Mouse (Mus musculus): ENCODE data around the gene Rhbdf2. TPM values are rescaled to one million over a fixed set of nuclear protein-coding genes. Genes with fewer than 3 reads are reported as not detected.
A peak's percentile ranks its signal among the peaks of the same experiment; 100 is the strongest.
"Not testable (repeated sequence)": the region's sequence is repeated elsewhere in the genome, so short reads cannot be mapped to it uniquely, and the experiment has no call there.

Gene Rhbdf2
- 17.9 and 19.6 TPM in 2 replicates for polyA plus RNA-seq (2015; fragmentation: Nextera tagmentation; extraction: Ambion mirVana)

DNA sequence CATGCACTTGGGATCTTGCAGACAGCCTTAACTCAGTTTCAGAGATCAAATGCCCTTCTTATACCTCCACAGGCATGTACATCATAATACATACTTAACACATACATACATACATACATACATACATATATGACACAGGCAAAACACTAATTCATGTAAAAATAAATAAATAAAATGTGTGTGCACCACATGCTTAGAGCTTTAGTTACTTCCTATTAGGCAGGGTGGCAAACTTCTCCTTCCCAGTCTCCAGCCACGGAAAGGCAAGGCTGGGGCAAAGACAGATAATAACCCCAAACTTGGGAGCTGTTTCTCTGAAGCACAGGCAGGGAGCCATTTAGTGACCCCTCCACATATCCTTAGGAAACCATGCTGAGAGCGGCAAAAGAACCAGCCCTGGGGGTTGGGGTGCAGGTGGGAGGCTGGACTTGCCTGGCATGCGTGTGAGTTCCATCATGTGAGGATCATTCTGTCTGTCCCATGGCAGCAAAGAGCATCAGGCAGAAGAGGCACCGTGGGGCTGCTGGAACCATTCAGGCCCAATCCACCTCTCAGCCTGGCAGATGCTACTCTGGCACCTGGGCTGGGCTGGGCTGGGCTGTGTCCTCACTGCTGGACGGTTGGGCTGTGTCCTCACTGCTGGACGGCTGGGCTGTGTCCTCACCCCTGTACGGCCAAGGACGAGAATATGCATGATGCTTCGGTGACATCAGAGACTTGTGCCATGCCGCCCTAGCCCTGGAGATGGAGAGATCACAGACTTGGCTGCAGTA, at the start of gene Rhbdf2:
Rhbdf2 (minus strand) TSS at position 721 of the 773 bp plus-strand sequence.
- 59% methylated on average over 10 of the region's 10 CpGs for WGBS
- Histone ChIP-seq H3K4me3 (ENCODE audit: low read length) (no peak within 1 kb of the TSS), H3K27me3 (ENCODE audit: control insufficient read depth, insufficient read depth, low read depth, low read length) (no peaks in the 10 kb centered on the region), H3K4me2 (ENCODE audit: low read depth, low read length) (no peak within 1 kb of the TSS), H3K9me3 (ENCODE audit: control insufficient read depth, low read length) (no peaks in the 10 kb centered on the region), H3K4me1 (replicated peaks; ENCODE audit: control insufficient read depth, insufficient read depth, low read length) (peaks cover 23% of the 10 kb centered on the region), H3K36me3 (ENCODE audit: control insufficient read depth, insufficient read depth, low read length) (no peaks in the 10 kb centered on the region), H3K27ac (ENCODE audit: low read length) (no peak within 1 kb of the TSS), H3K9ac (ENCODE audit: low read length) (no peak within 1 kb of the TSS)
- no peak for ATAC-seq (ENCODE audit: low read depth)

DNA sequence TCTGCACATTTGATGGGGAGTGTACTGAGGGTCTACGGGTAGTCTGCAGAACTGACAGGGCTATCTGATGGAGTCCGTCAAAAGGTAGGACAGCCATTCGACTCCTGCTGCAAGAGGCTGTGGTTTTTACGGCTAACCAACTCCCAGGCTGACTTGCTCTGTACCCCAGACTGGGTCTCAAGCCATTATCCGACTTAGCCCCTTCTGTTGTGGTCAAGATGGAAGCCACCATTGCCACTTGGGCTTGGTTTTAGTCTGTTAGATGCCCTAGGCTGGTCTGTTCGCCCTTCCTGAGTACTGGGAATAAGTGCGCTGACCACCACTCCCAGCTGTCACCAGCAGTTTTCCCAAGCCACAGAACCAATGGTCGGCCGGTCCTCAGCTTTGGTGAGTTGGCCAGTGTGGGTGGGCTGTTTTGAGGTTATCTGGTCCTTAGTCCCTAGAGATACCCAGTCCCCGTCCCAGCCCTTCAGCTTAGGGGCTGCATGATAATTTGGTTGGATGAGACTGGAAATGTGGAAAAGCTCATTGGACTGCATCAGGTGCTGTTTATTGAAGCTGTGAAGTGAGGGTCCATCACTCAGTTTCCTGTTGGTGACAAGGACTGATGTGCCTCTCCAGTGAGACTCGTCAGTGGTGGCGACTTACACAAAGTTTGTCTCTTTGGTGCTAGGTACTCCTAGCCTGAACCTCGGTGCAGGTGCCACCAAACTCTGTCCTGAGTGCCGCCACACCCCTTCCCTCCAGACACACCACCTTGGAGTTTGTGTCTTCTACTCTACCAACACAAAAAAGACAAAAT, 49.6 kb upstream of the Rhbdf2 start:
- Histone ChIP-seq H3K27ac (ENCODE audit: low read length) (no peak overlapping the region), H3K4me1 (replicated peaks; ENCODE audit: control insufficient read depth, insufficient read depth, low read length) (peaks cover 11% of the 10 kb centered on the region), H3K36me3 (ENCODE audit: control insufficient read depth, insufficient read depth, low read length) (peaks cover 40% of the 10 kb centered on the region), H3K9me3 (ENCODE audit: control insufficient read depth, low read length) (no peaks in the 10 kb centered on the region), H3K9ac (ENCODE audit: low read length) (no peak overlapping the region), H3K4me2 (ENCODE audit: low read depth, low read length) (no peak overlapping the region), H3K27me3 (ENCODE audit: control insufficient read depth, insufficient read depth, low read depth, low read length) (no peaks in the 10 kb centered on the region), H3K4me3 (ENCODE audit: low read length) (no peak overlapping the region)
- WGBS = 78% methylated on average over 14 of the region's 14 CpGs
- ATAC-seq (ENCODE audit: low read depth) = no peak

DNA sequence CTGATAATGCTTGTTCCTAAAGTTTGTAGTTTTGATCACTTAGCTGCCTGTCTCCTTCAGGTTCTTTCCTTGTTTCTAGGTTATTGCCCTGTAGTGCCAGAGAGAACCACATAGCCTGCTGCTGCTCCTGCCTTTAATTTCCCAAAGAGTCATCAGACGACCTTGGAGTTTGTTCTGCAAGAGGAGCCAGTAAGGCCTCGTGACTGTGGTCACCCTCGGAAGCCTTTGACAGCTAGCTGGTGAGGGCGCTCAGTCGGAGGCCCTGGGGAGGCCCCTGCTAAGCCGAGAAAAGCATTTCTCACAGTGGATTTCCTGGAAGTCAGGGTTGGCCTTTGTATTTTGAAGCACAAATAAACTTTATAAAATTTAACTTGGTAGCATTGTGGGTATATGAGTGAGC, 48.6 kb upstream of the Rhbdf2 start:
- H3K36me3 ChIP-seq (ENCODE audit: control insufficient read depth, insufficient read depth, low read length) = peaks cover 40% of the 10 kb centered on the region

DNA sequence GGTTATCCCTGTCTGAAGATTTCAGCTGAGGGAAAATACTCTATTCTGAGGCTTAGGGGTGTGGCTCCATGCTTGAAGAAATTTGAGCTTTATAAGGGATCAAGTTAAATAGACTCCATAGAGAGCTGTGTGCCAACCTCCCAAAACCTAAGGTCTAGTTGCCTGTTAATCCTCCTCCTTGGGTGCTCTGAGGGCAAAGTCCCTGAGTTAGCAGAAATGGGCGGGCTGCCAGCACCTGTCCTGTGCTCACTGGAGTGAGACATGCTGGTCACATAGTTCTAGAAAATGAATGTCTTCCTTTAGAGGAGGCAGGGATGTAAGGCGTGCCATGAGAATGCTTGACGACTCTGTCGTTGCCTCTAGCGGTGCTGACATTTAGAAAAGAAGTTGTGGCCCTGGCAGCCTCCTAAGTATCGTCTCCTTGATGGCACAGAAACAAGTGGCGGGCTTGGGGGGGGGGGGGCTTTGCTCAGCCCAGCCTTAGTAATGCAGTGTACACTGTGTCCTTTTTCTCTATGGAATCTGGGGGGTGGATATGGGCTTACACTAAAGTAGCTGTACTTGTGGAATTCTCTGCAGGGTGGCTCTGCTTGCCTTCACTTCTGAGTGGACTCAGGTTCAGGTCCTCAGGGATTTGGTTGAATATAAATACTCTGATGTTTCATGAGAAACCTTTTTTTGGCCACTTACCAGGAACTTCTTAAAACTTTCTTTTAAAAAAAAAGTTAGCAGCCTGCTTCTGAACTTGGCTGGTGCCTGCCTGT, 48.0 kb upstream of the Rhbdf2 start:
- H3K4me2 ChIP-seq (ENCODE audit: low read depth, low read length) = no peak overlapping the region
- peaks cover 40% of the 10 kb centered on the region for H3K36me3 ChIP-seq (ENCODE audit: control insufficient read depth, insufficient read depth, low read length)
- 0 out of 2 replicates have a peak, but pooled peaks cover 2% of the 10 kb centered on the region for H3K27me3 ChIP-seq (ENCODE audit: control insufficient read depth, insufficient read depth, low read depth, low read length)
- H3K4me3 ChIP-seq (ENCODE audit: low read length) = no peak overlapping the region
- peaks cover 14% of the 10 kb centered on the region for H3K4me1 ChIP-seq (replicated peaks; ENCODE audit: control insufficient read depth, insufficient read depth, low read length)
- no peak overlapping the region for H3K27ac ChIP-seq (ENCODE audit: low read length)
- H3K9me3 ChIP-seq (ENCODE audit: control insufficient read depth, low read length) = no peaks in the 10 kb centered on the region
- ATAC-seq (ENCODE audit: low read depth) = no peak
- H3K9ac ChIP-seq (ENCODE audit: low read length) = no peak overlapping the region
- WGBS = 65% methylated on average over 7 of the region's 7 CpGs

More for the DNA sequence above, 48.6 kb upstream of the Rhbdf2 start:
- 69% methylated on average over 6 of the region's 6 CpGs for WGBS
- ATAC-seq (ENCODE audit: low read depth); H3K9me3 ChIP-seq (ENCODE audit: control insufficient read depth, low read length); H3K9ac ChIP-seq (ENCODE audit: low read length); H3K27me3 ChIP-seq (ENCODE audit: control insufficient read depth, insufficient read depth, low read depth, low read length); H3K4me3 ChIP-seq (ENCODE audit: low read length); H3K27ac ChIP-seq (ENCODE audit: low read length); H3K4me2 ChIP-seq (ENCODE audit: low read depth, low read length): not testable (repeated sequence)
- peaks cover 14% of the 10 kb centered on the region for H3K4me1 ChIP-seq (replicated peaks; ENCODE audit: control insufficient read depth, insufficient read depth, low read length)

DNA sequence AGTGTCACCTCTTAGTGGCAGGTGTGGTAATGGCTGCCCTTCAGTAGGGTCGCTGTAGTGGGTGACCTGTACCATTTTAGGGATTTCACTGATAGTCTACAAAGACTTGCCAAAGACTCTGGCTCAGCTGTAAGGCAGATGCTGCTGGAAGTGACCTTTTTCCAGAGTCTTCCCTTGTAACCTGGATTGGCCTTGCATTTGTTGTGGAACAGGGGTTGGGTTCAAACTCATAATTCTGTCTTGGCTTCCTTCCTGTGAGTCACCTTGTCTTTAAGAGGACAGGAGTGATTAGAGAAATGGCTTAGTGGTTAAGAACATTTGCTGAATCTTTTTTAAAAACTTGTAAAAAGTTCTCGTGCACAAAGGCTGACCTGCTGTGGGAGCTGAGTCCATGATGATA, 46.6 kb upstream of the Rhbdf2 start:
- ATAC-seq (ENCODE audit: low read depth) = no peak

DNA sequence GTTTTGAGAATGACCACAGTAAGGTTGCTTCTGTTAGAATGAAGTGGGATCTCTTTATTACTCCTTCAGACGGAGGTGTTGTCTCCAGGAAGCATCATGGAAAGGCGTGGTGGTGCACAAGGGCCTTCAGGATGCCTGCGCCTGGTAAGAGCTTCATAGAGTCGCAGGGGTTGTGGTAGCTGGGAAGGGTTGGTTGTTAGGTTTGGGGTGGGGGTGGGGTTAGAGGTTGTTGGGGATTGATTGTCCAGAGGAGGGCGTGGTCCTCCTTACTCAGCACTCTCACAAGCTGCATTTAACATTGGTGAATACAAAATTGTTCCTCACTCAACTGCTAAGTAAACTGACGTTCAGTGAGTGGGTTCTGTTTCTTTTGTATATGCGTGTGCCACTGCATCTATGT, 45.8 kb upstream of the Rhbdf2 start:
- peaks cover 32% of the 10 kb centered on the region for H3K36me3 ChIP-seq (ENCODE audit: control insufficient read depth, insufficient read depth, low read length)
- 13% methylated on average over 7 of the region's 7 CpGs for WGBS
- peak overlapping the region; percentile 87 for H3K4me3 ChIP-seq (ENCODE audit: low read length)
- peak overlapping the region; percentile 81 for H3K4me2 ChIP-seq (ENCODE audit: low read depth, low read length)
- 0 out of 2 replicates have a peak, but pooled peaks cover 2% of the 10 kb centered on the region for H3K27me3 ChIP-seq (ENCODE audit: control insufficient read depth, insufficient read depth, low read depth, low read length)
- H3K9me3 ChIP-seq (ENCODE audit: control insufficient read depth, low read length) = no peaks in the 10 kb centered on the region
- H3K4me1 ChIP-seq (replicated peaks; ENCODE audit: control insufficient read depth, insufficient read depth, low read length) = peaks cover 14% of the 10 kb centered on the region
- peak overlapping the region; percentile 90 for H3K9ac ChIP-seq (ENCODE audit: low read length)
- ATAC-seq (ENCODE audit: low read depth) = no peak
- no peak overlapping the region for H3K27ac ChIP-seq (ENCODE audit: low read length)

More for the DNA sequence above, 46.6 kb upstream of the Rhbdf2 start:
- H3K9ac ChIP-seq (ENCODE audit: low read length) = no peak overlapping the region
- WGBS = 82% methylated on average over 2 of the region's 2 CpGs
- H3K4me1 ChIP-seq (replicated peaks; ENCODE audit: control insufficient read depth, insufficient read depth, low read length) = peaks cover 14% of the 10 kb centered on the region
- H3K4me2 ChIP-seq (ENCODE audit: low read depth, low read length) = no peak overlapping the region
- H3K36me3 ChIP-seq (ENCODE audit: control insufficient read depth, insufficient read depth, low read length) = peaks cover 34% of the 10 kb centered on the region
- no peak overlapping the region for H3K4me3 ChIP-seq (ENCODE audit: low read length)
- no peaks in the 10 kb centered on the region for H3K9me3 ChIP-seq (ENCODE audit: control insufficient read depth, low read length)
- H3K27me3 ChIP-seq (ENCODE audit: control insufficient read depth, insufficient read depth, low read depth, low read length) = 0 out of 2 replicates have a peak, but pooled peaks cover 2% of the 10 kb centered on the region
- no peak overlapping the region for H3K27ac ChIP-seq (ENCODE audit: low read length)

DNA sequence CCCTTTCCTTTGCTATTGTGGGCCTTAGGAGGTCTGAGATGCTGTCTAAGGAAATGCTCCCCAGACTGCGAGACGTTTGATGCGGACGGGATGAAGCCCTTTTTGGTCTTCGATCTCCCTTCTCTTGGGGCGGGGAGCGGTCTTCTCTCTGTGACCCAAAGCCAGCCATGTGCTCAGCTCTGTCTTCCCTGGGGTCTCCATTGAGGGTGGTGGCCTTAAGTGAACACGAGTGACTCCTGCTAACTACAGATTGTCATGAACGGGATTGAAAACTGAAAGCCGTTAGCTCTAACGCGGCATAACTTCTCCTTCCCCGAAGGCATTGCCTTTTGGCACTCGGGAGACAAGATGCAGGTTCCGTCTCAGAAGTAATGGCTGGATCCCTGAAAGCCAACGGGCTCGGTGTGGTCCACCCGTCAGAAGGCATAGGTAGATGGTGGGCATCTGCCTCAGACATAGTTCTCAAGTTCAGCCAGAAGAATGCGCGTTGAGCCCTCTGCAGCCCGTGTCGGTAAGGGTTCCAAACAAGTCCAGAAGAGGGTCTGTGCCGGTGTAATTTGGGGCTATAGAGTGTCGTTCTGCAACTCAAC, 45.1 kb upstream of the Rhbdf2 start:
- peak overlapping the region; percentile 81 for H3K4me2 ChIP-seq (ENCODE audit: low read depth, low read length)
- 0 out of 2 replicates have a peak, but pooled peaks cover 2% of the 10 kb centered on the region for H3K27me3 ChIP-seq (ENCODE audit: control insufficient read depth, insufficient read depth, low read depth, low read length)
- WGBS = 0% methylated on average over 24 of the region's 24 CpGs
- peaks cover 27% of the 10 kb centered on the region for H3K36me3 ChIP-seq (ENCODE audit: control insufficient read depth, insufficient read depth, low read length)
- no peaks in the 10 kb centered on the region for H3K9me3 ChIP-seq (ENCODE audit: control insufficient read depth, low read length)
- H3K4me3 ChIP-seq (ENCODE audit: low read length) = peak overlapping the region; percentile 87
- peaks cover 14% of the 10 kb centered on the region for H3K4me1 ChIP-seq (replicated peaks; ENCODE audit: control insufficient read depth, insufficient read depth, low read length)
- peak overlapping the region; percentile 90 for H3K9ac ChIP-seq (ENCODE audit: low read length)
- H3K27ac ChIP-seq (ENCODE audit: low read length) = peak overlapping the region; percentile 56
- peak; percentile 5; the same call in 1 of the 2 replicates for ATAC-seq (ENCODE audit: low read depth)

DNA sequence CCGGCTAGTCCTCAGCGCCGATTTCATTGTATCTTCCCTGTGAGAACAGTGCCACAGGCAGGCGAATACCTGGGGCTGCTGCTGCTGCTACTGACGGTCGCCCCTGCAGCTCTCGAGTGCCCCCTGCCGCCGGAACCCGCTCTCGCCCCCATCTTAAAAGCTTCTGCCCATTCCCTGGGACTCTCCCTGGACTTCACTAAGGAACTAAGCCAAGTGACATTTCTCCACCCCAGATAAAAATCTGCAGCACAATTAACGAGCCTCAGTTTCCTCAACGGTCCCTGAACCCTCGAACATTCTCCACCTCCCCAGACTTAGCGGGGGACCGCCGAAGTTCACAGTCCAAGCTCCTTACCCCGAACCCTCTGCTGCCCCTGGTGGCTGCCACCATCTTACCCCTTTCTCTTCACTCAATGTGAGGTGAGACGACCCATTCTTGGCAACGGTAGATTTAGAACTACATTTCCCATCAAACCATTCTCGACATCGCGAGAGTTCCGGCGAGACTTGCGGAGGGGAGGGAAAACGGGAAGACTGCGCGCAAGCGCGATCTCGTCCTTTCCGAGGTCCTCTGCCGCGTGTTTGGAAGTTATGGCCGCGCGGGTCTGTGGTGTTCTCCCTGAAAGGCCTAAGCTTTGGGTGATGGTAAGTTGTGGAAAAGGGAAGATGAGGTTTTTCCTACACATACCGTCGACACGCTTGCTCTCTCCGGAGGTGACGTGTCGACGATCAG, 44.5 kb upstream of the Rhbdf2 start:
- Histone ChIP-seq H3K27ac (ENCODE audit: low read length) (peak overlapping the region; percentile 56), H3K9me3 (ENCODE audit: control insufficient read depth, low read length) (no peaks in the 10 kb centered on the region), H3K4me2 (ENCODE audit: low read depth, low read length) (peak overlapping the region; percentile 81), H3K4me3 (ENCODE audit: low read length) (peak overlapping the region; percentile 87), H3K9ac (ENCODE audit: low read length) (peak overlapping the region; percentile 90), H3K27me3 (ENCODE audit: control insufficient read depth, insufficient read depth, low read depth, low read length) (0 out of 2 replicates have a peak, but pooled peaks cover 2% of the 10 kb centered on the region), H3K4me1 (replicated peaks; ENCODE audit: control insufficient read depth, insufficient read depth, low read length) (peaks cover 18% of the 10 kb centered on the region), H3K36me3 (ENCODE audit: control insufficient read depth, insufficient read depth, low read length) (peaks cover 22% of the 10 kb centered on the region)
- WGBS = under 1% methylated on average over 45 of the region's 45 CpGs
- peak; percentile 89 for ATAC-seq (ENCODE audit: low read depth)

All from lung, embryonic 16.5 days (tissue).